Mouse (Mus musculus) megakaryocyte, embryonic 14.5 days (primary cell): Measurements from ENCODE around the gene Lypd3.

Source experiments
- FLI1 ChIP-seq: IDR thresholded peaks from 2 replicates; pipeline ENCODE4 v1.6.1; 2012; ENCODE audit warnings: low read length, inconsistent platforms, mixed read lengths
- GATA1 ChIP-seq: IDR thresholded peaks from 3 replicates; pipeline ENCODE4 v1.6.1; 2012; ENCODE audit warnings: mixed read lengths, low read length, inconsistent platforms, borderline replicate concordance

DNA sequence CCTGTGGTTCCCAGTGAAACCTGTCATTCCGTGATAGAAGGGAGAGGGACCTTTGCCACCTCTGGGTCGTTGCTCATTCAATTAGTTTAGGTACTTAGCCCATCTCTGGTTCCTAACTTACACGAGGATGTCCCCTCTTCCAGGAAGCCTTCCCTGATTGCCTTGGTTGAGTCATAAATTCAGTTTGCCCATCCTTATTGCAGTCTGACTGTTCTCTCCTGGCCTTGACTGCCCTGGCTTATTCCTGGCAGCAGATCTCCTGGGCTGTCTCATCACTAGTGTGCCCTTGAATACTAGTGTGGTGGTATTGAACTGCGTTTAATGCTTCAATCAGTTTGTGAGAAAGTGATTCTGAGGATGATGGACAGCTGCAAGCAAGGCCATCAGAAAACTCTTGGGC is 6.7 kb upstream of the Lypd3 start:
- no peak for TF ChIP-seq GATA1
- no peak for TF ChIP-seq FLI1
